Mouse (Mus musculus) liver, embryonic 15.5 days (tissue): ENCODE data around the gene Zfp459. TPM values are rescaled to one million over a fixed set of nuclear protein-coding genes. Genes with fewer than 3 reads are reported as not detected.
"Not testable (repeated sequence)": the region's sequence is repeated elsewhere in the genome, so short reads cannot be mapped to it uniquely, and the experiment has no call there.

ENCODE experiments used
- ATAC-seq: fragments of 200-750 bp; cut with Nextera tagmentation; 2 replicates; pipeline ENCODE4 v1.8.0; 2017; ENCODE audit warnings: moderate number of reproducible peaks, mild to moderate bottlenecking, moderate library complexity; ENCODE audit not compliant: insufficient read depth
- H3K27ac ChIP-seq: fragments of 300-500 bp; sonication (generic); replicated peaks from 2 replicates; pipeline ENCODE4 v1.5.1; 2015; ENCODE audit warnings: mild to moderate bottlenecking, inconsistent platforms
- H3K27me3 ChIP-seq: fragments of 300-500 bp; sonication (generic); 2 replicates; pipeline ENCODE4 v1.6.1; 2015; ENCODE audit warnings: mild to moderate bottlenecking, inconsistent platforms
- H3K36me3 ChIP-seq: fragments of 300-500 bp; sonication (generic); replicated peaks from 2 replicates; pipeline ENCODE4 v1.6.1; 2015; ENCODE audit warnings: moderate library complexity, mild to moderate bottlenecking, inconsistent platforms
- H3K4me1 ChIP-seq: fragments of 300-500 bp; sonication (generic); replicated peaks from 2 replicates; pipeline ENCODE4 v1.6.1; 2015; ENCODE audit warnings: inconsistent platforms
- H3K4me2 ChIP-seq: fragments of 300-500 bp; sonication (generic); 2 replicates; pipeline ENCODE4 v1.6.1; 2015; ENCODE audit warnings: moderate library complexity, mild to moderate bottlenecking, inconsistent platforms
- H3K4me3 ChIP-seq: fragments of 300-500 bp; sonication (generic); replicated peaks from 2 replicates; pipeline ENCODE4 v1.5.1; 2015; ENCODE audit warnings: mild to moderate bottlenecking, inconsistent platforms
- H3K9ac ChIP-seq: fragments of 300-500 bp; sonication (generic); 2 replicates; pipeline ENCODE4 v1.6.1; 2015; ENCODE audit warnings: moderate library complexity, mild to moderate bottlenecking, inconsistent platforms
- H3K9me3 ChIP-seq: fragments of 300-500 bp; sonication (generic); replicated peaks from 2 replicates; pipeline ENCODE4 v1.6.1; 2016; ENCODE audit warnings: inconsistent platforms
- WGBS: fragments of 180-500 bp; shearing (Covaris S2); methylation state at CpG from one replicate; pipeline ENCODE4 v1.1.7; 2015; ENCODE audit warnings: mixed read lengths; ENCODE audit not compliant: insufficient replicate concordance; 5-methylcytosine and 5-hydroxymethylcytosine counted together
- polyA plus RNA-seq: library from polyadenylated mRNA; unstranded; fragments of >200 nt; fragmentation: Nextera tagmentation; extraction: Ambion mirVana; gene quantifications from 2 replicates; pipeline ENCODE4 v1.2.1, GENCODE M21; 2015

Zfp459 gene
- polyA plus RNA-seq, result 0.10 and 0.22 TPM in 2 replicates

- H3K36me3 ChIP-seq, result no peaks in the 10 kb centered on the region
- no peak within 1 kb of the TSS for H3K27ac ChIP-seq
- ATAC-seq, result peak; percentile 64
- peak within 1 kb of the TSS; percentile 39; the same call in 1 of the 2 replicates for H3K9ac ChIP-seq
- H3K9me3 ChIP-seq, result no peaks in the 10 kb centered on the region
- H3K27me3 ChIP-seq, result no peaks in the 10 kb centered on the region
- peak within 1 kb of the TSS; percentile 64 for H3K4me3 ChIP-seq
- peak within 1 kb of the TSS; percentile 74 for H3K4me2 ChIP-seq
- WGBS, result 1% methylated on average over 22 of the region's 22 CpGs
- H3K4me1 ChIP-seq, result peaks cover 7% of the 10 kb centered on the region
Observed at GRCm38 (mm10) chr13:67421207-67421857, at the start of gene Zfp459. Gene Zfp459, minus strand, starts transcription at chr13:67421418.

GRCm38 (mm10) chr13:67469274-67469673 is 48.1 kb upstream of the Zfp459 start:
- Histone ChIP-seq H3K4me1 (no peaks in the 10 kb centered on the region), H3K36me3 (peaks cover 28% of the 10 kb centered on the region), H3K27ac (no peak overlapping the region), H3K9ac (no peak overlapping the region), H3K27me3 (no peaks in the 10 kb centered on the region), H3K9me3 (no peaks in the 10 kb centered on the region), H3K4me2 (no peak overlapping the region), H3K4me3 (no peak overlapping the region)
- WGBS, result 49% methylated on average over 3 of the region's 3 CpGs
- no peak for ATAC-seq

- not testable (repeated sequence) for H3K36me3 ChIP-seq, H3K27ac ChIP-seq, ATAC-seq, H3K9ac ChIP-seq, H3K9me3 ChIP-seq, H3K4me3 ChIP-seq, H3K4me2 ChIP-seq, H3K4me1 ChIP-seq, H3K27me3 ChIP-seq
- WGBS, result 19% methylated on average over 3 of the region's 5 CpGs
Observed at GRCm38 (mm10) chr13:67463506-67464185, 42.4 kb upstream of the Zfp459 start.

GRCm38 (mm10) chr13:67452021-67452309 is 30.7 kb upstream of the Zfp459 start:
- Histone ChIP-seq H3K27me3 (no peaks in the 10 kb centered on the region), H3K9ac (peak overlapping the region; percentile 65), H3K9me3 (no peaks in the 10 kb centered on the region), H3K36me3 (peaks cover 5% of the 10 kb centered on the region; the same call in 1 of the 2 replicates), H3K4me3 (peak overlapping the region; percentile 69), H3K4me2 (peak overlapping the region; percentile 80), H3K4me1 (peaks cover 10% of the 10 kb centered on the region), H3K27ac (no peak overlapping the region; the same call in 1 of the 2 replicates)
- ATAC-seq, result no peak
- WGBS, result 13% methylated on average over 3 of the region's 3 CpGs

- Histone ChIP-seq H3K9me3 (no peaks in the 10 kb centered on the region), H3K27ac (peak within 1 kb of the TSS; percentile 69), H3K36me3 (peaks cover 11% of the 10 kb centered on the region), H3K27me3 (no peaks in the 10 kb centered on the region), H3K4me1 (peaks cover 10% of the 10 kb centered on the region), H3K4me3 (peak within 1 kb of the TSS; percentile 69), H3K9ac (peak within 1 kb of the TSS; percentile 65), H3K4me2 (peak within 1 kb of the TSS; percentile 80)
- ATAC-seq, result peak; percentile 94
- under 1% methylated on average over 20 of the region's 20 CpGs for WGBS
Observed at GRCm38 (mm10) chr13:67451172-67452020, 30.2 kb upstream of the Zfp459 start, which contains the start of gene Zfp874a. Gene Zfp874a, minus strand, starts transcription at chr13:67451624.

GRCm38 (mm10) chr13:67437095-67437494 is 15.9 kb upstream of the Zfp459 start:
- not testable (repeated sequence) for H3K9me3 ChIP-seq, H3K4me3 ChIP-seq, H3K27me3 ChIP-seq, H3K4me1 ChIP-seq, ATAC-seq, H3K9ac ChIP-seq, H3K36me3 ChIP-seq, H3K27ac ChIP-seq, H3K4me2 ChIP-seq
- WGBS, result 63% methylated on average over 1 of the region's 3 CpGs

GRCm38 (mm10) chr13:67428116-67428515 is 6.9 kb upstream of the Zfp459 start:
- ATAC-seq, result no peak
- no peak overlapping the region for H3K4me2 ChIP-seq
- no peaks in the 10 kb centered on the region for H3K36me3 ChIP-seq
- 65% methylated on average over 3 of the region's 3 CpGs for WGBS
- H3K4me1 ChIP-seq, result no peaks in the 10 kb centered on the region
- no peaks in the 10 kb centered on the region for H3K9me3 ChIP-seq
- H3K27me3 ChIP-seq, result no peaks in the 10 kb centered on the region
- no peak overlapping the region for H3K9ac ChIP-seq
- H3K4me3 ChIP-seq, result no peak overlapping the region
- no peak overlapping the region for H3K27ac ChIP-seq

- not testable (repeated sequence) for H3K9ac ChIP-seq, H3K4me1 ChIP-seq, ATAC-seq, H3K9me3 ChIP-seq, H3K4me3 ChIP-seq, H3K36me3 ChIP-seq, H3K27me3 ChIP-seq, H3K4me2 ChIP-seq, H3K27ac ChIP-seq
Observed at GRCm38 (mm10) chr13:67425699-67426098, 4.5 kb upstream of the Zfp459 start.

GRCm38 (mm10) chr13:67422532-67422931 is 1.3 kb upstream of the Zfp459 start:
- H3K9me3 ChIP-seq, H3K9ac ChIP-seq, H3K27me3 ChIP-seq, H3K4me3 ChIP-seq, H3K4me2 ChIP-seq, ATAC-seq, H3K36me3 ChIP-seq, H3K27ac ChIP-seq, H3K4me1 ChIP-seq: not testable (repeated sequence)
- 73% methylated on average over 2 of the region's 2 CpGs for WGBS

- H3K4me1 ChIP-seq, result peaks cover 7% of the 10 kb centered on the region
- 31% methylated on average over 11 of the region's 11 CpGs for WGBS
- H3K27me3 ChIP-seq, result no peaks in the 10 kb centered on the region
- 0 out of 2 replicates have a peak, but pooled peaks have one; percentile 25 for ATAC-seq
- no peaks in the 10 kb centered on the region for H3K9me3 ChIP-seq
- H3K27ac ChIP-seq, result no peak overlapping the region
- peak overlapping the region; percentile 74 for H3K4me2 ChIP-seq
- H3K9ac ChIP-seq, result peak overlapping the region; percentile 39; the same call in 1 of the 2 replicates
- peak overlapping the region; percentile 64 for H3K4me3 ChIP-seq
- no peaks in the 10 kb centered on the region for H3K36me3 ChIP-seq
Observed at GRCm38 (mm10) chr13:67420558-67421206, 536 bp downstream of the Zfp459 start.

- ATAC-seq, result no peak
- Histone ChIP-seq H3K4me3 (no peak overlapping the region), H3K27me3 (no peaks in the 10 kb centered on the region), H3K9me3 (no peaks in the 10 kb centered on the region), H3K4me2 (no peak overlapping the region), H3K9ac (no peak overlapping the region), H3K4me1 (peaks cover 7% of the 10 kb centered on the region), H3K27ac (no peak overlapping the region), H3K36me3 (no peaks in the 10 kb centered on the region)
- 68% methylated on average over 3 of the region's 3 CpGs for WGBS
Observed at GRCm38 (mm10) chr13:67416811-67417210, 4.4 kb downstream of the Zfp459 start.
